Mouse (Mus musculus) adrenal gland, postnatal 36 days (tissue): ENCODE measurements around the gene Rgs14. TPM values are rescaled to one million over a fixed set of nuclear protein-coding genes. Genes with fewer than 3 reads are reported as not detected.
A peak's percentile ranks its signal among the peaks of the same experiment; 100 is the strongest.

ENCODE experiments used
- DNase-seq, 2 experiments: peaks; one replicate each; pipeline ENCODE4 v3.0.0; 2021; ENCODE audit warnings: mixed read lengths in 1 of 2
- total RNA-seq, 2 experiments: library from RNA; stranded (reverse); gene quantifications; 2 replicates each; pipeline ENCODE4 v1.2.3; 2021

Gene Rgs14
- total RNA-seq, 2 experiments from 2014 or later: 0.49 to 0.86 TPM

DNA sequence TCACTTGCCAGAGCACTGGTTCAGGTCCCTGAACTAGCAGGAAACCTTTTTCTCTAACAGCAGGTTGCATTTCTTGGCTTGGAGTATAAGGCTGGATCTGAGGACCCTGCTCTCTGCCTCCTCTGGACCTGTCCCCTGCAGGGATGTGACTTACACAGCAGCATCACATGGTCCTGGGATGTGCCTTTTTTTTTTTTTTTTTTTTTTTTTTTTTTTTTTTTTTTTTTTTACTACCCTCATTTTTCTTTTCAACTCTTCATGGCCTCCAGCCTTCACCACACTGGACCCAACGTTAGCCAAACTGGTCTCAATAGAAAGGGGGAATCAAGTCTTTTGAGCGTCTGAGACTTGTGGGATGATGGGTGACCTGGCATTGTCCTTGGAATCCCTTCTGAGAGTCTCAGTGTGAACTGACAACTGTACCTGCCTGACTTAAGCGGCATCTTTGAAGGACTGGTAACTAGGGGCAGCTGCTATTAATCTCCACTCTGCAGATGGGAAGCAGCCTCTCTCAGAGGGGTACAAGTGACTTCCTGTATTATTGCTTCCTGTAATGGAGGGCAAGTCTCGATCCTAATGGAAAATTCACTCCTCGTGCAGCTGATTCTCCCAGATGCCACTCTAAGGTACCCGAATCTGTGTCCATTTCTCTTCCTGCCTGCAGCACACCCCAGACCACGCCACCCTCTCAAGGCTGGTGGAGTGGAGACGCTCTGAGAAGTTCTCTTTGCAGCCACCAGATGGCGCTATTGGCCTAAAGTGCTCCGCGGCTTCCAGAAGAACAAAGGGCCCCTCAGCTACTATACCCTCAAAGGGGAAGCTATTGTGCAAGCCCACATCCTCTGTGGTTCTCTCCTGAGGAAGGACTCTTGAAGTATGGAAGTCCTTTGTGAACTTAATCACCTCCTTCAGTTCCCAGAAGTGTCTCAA lies 35.6 kb downstream of the Rgs14 start:
- DNase-seq: peak; percentile 74 to 83

DNA sequence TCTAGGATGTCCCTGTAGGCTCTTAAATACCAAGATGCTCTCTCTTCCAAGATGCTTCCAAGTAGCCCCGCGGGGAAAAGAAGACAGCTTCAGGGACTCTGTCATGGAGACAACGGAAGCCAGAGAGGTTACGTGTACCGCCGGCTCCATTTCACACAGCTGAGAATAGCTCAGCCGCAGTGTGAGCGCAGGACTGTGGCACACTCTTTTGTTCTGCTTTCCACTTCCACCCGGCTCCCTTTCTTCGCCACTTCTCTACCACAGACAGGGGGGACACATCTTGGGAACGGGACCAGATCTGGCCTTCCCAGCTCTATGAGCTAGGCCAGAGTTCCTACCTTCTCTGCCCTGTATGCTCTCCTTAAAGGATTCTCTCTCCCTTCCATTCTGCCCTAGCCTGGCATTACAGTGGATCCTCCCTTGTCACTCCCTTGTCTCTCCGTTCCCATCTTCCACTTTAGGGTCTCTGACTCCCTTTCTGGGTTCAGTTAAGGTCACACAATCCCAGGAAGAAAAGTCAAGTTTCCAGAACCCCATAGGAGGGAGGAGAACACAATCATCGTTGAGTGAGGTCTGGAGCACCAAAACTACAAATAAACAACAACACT lies 36.4 kb downstream of the Rgs14 start:
- DNase-seq: no peak

DNA sequence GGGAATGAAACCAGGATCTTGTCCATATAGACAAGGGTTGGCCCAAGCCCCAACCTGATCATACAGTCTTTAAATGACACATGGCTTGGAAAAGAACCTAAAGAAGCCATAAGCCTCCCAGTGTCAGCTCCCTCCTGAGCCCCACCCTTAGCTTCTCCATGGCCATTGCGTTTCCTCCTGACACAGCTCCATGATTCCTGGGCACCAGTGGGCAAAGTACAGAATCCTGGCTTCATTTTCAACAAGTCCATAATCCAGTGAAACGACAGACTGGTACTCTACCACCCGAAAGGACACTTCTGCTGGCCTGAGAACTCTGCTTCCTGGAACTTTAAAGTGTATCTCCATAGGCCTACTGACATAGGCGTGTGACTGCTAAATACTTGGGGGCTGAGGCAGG lies 37.8 kb downstream of the Rgs14 start:
- DNase-seq: no peak

DNA sequence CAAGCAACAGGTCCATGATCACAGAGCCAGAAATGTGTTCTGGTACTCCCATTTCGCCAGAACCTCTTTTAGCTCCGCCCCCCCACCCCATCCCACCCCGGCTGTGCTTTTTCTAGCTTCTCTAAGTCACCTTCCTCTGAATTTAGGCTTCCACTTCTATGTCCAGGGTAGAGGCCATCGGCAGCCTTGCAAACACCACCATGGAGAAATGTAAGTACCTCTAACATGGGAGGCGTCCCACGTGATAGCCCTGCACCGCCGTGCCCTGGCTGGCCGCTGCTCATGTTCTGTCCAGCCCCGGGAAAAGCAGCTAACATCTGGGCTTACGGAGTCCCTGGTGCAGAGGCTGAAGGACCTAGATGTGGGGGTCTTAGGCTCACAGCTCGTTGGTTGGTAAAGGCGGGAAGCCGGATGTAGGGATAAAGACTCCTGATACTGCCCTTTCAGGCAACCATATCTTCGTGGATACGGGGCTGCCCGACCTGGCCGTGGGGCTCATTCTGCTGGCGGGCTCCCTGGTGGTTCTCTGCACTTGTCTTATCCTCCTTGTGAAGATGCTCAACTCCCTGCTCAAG lies 39.1 kb downstream of the Rgs14 start:
- no peak for DNase-seq

DNA sequence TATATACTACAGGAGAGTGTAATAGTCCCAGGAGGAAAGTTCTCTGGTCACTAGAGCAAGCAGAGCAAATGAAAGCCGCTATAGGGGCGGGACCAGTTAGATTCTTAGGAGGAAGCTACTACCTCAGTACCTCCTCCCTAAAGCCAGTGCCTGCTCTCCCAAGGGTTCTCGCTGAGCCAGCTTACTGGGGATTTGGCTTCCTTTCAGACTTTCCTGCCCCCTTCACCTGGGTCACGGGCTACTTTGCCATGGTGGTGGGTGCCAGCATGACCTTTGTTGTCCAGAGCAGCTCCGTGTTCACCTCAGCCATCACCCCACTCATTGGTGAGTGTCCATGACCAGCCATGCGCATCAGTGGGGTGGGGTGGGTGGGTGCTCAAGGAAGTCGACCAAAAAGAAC lies 42.3 kb downstream of the Rgs14 start:
- no peak for DNase-seq

DNA sequence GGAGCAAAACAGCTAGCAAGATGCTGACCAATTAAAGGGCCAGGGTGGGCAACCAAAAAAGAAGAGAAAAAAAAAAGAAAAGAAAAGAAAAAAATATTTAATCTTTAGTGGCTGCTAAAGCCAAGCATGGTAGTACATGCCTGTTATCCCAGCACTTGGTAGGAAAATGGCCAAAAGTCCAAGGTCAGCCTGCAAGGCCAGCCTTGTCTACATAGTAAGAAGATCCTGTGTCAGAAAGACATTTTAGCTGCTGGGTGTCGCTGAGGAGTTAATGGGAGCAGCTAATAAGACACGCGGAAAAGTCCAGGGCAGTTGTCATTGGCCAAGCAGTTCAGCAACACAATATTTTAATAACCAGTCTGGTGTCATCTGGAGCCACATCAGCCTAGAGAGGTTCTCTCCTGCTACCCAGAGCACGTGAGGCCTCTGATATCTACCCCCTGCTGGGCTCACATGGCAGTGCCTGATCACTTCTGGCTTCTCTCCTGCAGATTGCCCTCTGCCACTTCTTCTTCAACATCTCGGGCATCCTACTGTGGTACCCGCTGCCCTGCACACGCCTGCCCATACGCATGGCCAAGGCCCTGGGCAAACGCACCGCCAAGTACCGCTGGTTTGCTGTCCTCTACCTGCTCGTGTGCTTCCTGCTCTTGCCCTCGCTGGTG lies 43.2 kb downstream of the Rgs14 start:
- peak; percentile 47 to 56 for DNase-seq

DNA sequence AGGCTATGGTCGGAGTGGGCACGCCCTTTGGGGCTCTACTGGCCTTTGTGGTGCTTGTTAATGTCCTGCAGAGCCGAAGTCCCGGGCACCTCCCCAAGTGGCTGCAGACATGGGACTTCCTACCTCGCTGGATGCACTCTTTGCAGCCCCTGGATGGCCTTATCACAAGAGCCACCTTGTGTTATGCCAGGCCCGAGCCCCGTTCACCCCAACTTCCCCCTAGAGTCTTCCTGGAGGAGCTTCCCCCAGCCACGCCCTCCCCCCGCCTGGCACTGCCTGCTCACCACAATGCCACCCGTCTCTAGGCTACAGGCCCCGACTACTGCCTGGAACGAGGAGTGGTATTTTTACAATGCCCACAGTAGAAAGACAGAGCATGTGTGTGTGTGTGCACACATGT lies 43.8 kb downstream of the Rgs14 start:
- no peak for DNase-seq

DNA sequence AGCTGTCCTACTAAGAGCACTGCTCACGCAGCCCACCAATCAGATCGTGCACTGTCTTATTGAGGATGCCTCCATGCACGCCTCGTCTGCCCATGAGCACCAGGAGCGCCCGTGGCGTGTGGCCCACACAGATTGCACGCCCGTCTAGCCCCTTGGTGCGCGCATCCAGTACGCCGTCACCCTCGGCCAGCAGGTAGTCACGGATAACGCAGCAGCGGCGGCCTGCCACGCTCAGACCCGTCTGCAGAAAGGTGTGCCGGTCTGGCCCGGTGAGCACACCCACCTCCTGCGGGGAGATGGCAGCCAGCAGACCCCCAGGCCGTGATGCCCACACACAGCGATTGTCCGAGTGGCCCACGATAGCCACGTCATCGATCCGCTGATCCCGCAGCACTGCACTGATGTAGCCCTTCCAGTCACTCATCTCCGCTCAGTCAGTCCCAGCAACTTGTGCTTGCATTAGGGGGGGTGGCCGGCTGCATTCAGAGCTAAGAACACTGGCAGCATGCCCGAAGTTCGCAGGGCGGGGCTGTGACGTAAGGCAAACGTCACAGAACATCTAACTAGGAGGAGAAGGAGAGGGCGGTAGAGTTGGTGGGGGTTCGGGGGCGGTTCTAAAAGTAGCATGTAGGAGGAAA lies 45.3 kb downstream of the Rgs14 start, which contains the start of gene Pfn3:
TSS of gene Pfn3 (minus strand) at position 490 of the 638 bp plus-strand sequence.
- DNase-seq: peak in 1 of 2 experiments; percentile 42

DNA sequence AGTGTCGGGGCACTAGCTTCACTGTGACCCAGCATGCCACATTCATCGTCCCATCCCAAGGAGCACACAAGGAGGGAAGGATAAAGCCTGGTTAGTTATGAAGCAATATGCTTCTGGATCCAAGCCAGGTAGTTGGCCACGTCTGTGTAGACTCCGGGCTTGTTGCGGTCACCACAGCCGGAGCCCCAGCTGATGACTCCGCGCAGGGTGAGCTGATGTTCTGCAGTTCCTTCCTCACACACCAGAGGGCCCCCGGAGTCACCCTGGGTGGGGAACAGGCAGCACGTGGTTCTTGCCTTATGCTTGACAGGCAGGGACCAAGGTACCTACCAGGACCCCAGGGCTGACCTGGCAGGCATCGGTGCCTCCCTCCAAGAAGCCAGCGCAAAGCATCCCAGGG lies 48.5 kb downstream of the Rgs14 start:
- DNase-seq: peak; percentile 92 to 94

DNA sequence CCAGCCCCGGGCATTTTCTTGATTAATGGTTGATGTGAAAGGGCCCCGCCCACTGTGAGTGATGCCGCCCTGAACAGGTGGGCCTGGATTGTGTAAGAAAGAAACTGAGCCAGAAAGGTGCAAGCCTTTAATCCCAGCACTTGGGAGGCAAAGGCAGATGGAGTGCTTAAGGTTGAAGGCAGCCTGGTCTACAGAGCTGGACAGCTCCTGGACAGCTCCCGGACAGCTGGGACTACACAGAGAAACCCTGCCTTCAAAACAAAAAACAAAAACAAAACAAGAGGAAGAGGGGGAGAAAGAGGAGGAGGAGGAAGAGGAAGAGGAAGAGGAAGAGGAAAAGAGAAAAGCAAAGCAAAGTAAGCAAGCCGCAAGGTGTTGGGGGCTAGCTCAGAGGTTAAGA lies 49.6 kb downstream of the Rgs14 start:
- no peak for DNase-seq

DNA sequence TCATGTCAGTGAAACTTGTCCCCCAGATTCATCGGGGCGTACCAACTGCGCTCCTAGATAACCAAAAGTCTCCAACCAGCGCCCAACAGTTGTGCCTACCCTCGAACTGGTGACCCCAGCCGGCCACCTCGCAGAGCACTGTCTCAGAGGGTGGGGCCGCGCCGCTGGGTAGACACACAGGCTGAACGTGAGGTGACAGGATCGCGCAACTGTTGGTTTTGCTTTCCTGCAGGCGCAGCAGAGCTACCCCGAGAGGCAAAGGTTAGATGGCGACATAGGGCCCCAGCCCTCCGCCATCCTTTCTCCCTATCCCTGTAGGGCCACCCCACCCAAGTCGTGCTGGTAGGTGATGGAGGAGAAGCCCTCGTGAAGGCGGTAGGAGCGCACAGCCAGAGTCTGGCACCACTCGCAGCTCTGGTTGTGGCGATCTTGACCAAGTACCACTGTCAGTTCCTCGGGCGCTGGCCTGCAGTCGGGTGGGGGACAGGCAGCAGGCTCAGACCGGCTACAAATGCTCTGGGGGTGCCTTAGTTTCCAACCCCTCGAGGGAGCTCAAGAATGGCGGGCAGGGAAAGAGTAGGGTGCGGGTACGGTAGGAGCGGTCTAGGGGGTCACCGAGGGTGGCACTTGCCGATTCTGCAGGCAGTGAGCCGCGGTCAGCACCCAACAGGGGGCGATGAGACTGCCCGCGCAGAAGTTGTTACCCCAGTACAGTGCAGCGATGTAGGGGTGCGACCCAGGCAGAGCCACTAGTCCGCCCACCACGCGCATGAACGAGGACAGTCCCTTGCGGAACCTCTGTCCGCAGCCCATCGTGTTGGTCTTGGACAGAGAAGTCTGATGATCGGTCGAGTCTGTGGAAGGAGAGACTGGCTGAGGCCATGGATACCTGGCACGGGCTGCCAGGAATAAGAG lies 50.7 kb downstream of the Rgs14 start:
- no peak for DNase-seq

DNA sequence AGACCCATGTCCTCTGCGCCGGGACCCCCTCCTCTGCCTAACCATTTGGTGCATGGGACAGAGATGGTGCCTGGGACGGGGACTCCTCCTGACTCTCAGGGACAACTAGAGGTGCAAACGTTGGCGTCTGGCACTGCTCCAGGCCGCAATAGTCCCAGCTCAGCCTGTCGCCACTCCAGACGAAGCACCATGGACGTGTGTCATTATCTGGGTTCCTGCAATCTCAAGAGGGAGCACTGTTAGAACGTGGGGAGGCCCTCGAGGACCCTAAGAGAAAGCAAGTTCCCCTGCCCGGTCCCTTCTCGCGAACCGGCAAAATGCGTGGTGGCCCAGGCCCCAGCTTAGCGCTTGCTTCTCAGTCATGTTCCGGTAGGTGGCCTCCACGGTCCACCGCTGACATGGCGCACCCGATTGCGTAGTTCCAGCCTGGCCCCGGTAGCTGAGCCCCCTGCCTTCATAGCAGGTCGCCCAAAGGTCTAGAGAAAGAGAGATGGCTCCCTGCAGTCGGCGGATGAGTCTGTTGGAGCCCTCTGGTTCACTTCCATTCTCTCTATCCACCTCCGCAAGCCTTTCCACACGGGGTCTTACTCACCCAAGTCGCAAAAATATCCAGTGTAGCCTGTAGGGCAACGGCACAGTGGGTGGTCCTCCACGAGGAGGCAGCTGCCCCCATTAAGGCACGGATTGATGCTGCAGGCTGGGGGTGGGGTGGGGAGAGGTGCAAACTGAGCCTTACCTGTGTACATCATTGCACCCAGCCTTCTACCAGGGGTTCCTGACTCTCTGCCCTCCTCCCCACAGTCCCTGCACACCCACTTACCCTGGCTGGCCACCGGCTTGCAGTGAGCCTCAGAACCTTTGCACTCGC lies 51.6 kb downstream of the Rgs14 start:
- DNase-seq: peak; percentile 78 to 84

DNA sequence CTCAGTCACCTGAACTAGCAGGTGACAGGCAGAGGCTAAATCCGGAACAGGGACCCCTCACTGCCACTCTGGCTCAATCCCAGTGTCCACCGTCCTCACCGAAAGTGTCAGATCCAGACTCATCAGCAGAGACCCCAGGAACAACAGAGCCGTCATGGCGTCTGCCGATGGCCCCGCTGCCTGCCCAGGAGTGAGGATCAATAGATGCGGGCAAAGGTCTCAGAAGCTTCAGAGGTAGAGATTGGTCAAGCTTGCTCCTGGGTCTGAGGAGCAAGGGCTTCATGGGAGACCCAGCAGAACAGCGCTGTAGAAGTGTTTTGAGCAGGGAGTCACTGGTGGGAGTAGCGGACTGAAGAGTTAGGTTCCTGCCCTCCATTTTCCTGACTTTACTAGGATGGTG lies 57.1 kb downstream of the Rgs14 start, which contains the start of gene F12:
TSS of gene F12 (minus strand) at position 181 of the 400 bp plus-strand sequence.
- DNase-seq: no peak

DNA sequence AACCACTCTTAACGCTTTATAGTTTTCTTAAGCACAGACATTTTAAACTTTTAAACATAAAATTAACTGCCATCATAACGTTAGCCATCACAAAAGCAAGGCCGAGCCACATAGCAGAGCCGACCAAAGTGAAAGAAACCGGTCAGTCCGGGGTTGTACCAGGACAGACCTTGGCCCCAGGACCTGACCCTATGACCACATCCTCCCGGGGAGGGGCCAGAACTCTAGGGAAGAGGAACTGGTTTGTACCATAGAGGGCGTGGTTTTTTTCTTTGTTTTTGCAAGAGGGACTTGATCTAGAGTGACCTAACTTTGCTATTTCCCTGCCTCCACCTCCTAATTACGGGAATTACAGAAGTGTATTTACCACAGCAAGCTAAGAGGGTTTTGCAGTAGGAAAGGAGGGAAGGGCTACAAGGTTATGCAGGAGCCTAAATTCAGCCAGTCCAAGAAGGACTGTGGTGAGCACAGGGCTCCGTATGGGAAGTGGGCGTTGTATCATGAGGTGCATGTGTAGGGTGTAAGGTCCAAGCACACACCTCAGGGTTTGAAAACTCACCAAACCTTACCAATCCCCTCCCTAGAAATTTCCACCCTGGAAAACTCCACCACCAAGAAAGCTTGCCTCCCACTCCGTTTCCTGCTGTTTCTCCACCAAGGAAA lies 59.8 kb downstream of the Rgs14 start:
- DNase-seq: peak; percentile 83 to 89

DNA sequence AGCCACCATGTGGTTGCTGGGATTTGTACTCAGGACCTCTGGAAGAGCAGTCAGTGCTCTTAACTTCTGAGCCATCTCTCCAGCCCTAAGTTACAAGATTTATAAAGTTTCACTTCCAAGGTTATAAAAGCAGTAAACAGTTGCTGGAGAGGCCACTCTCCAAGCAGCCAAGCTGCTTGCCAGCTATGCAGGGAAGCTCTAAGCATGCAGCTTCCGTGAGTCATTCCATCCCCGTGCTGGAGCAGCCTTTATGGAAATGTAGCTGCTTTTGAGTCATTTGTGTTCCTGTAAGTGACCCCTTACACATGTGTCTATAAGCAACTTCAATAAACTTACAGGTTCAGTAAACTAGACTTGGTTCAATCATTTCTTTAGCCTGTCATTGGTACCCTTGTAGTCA lies 61.0 kb downstream of the Rgs14 start:
- DNase-seq: peak; percentile 71 to 77

DNA sequence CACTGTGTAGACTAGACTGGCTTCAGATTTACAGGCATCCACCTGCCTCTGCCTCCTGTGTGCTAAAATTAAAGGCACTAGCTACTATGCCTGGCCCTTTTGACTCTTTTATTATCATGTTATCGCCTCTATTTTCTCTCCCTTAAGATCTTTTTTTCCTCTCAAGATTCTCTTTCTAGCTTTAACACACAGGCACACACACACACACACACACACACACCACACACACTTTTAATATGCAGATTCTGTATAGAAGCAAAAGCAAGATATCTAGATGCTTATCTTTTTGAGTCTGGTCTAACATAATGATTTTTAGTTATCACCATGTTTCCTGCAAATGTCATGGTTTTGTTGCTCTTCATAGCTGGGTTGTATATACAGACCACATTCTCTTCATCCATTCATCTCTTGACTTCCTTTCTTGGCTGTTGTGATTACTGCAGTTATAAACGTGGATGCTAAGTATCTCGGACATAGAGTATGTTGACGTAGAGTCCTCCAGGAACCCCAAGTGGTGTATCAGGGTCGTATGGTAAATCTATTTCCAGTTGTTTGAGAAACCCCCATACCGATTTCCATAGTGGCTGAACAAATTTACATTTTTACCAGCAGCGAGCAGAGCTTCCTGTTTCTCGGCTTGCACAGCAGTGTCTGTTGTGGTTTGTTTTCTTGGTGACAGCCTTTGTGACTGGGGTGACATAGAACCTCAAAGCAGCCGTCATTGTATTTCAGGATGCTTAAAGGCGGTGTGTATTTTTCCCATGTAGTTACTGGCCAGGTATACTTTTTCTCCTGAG lies 62.6 kb downstream of the Rgs14 start:
- no peak for DNase-seq
